Mouse (Mus musculus) small intestine, adult 2 months (tissue): ENCODE measurements around the gene Zfp648. TPM values are rescaled to one million over a fixed set of nuclear protein-coding genes. Genes with fewer than 3 reads are reported as not detected.

ENCODE experiments used
- H3K27ac ChIP-seq: fragments of 200-500 bp; 2 replicates; pipeline ENCODE4 v1.5.1; 2012; ENCODE audit warnings: low read depth, low read length, control low read depth, inconsistent platforms; ENCODE audit not compliant: insufficient read depth
- H3K27me3 ChIP-seq: fragments of 200-500 bp; 2 replicates; pipeline ENCODE4 v1.6.1; 2012; ENCODE audit warnings: mild to moderate bottlenecking, moderate library complexity, low read length, inconsistent platforms; ENCODE audit not compliant: control insufficient read depth, insufficient read depth
- H3K36me3 ChIP-seq: fragments of 200-500 bp; 2 replicates; pipeline ENCODE4 v1.6.1; 2012; ENCODE audit warnings: mild to moderate bottlenecking, low read length, control low read depth, inconsistent platforms; ENCODE audit not compliant: control insufficient read depth, insufficient read depth
- H3K4me1 ChIP-seq: fragments of 200-500 bp; 2 replicates; pipeline ENCODE4 v1.6.1; 2012; ENCODE audit warnings: low read length, inconsistent platforms, mixed read lengths; ENCODE audit not compliant: control insufficient read depth, insufficient read depth, insufficient read length
- H3K4me3 ChIP-seq: fragments of 200-500 bp; 2 replicates; pipeline ENCODE4 v1.5.1; 2012; ENCODE audit warnings: low read depth, mild to moderate bottlenecking, control low read depth, inconsistent platforms, low read length, moderate library complexity
- CTCF ChIP-seq: fragments of 200-500 bp; IDR thresholded peaks from 2 replicates; pipeline ENCODE4 v1.5.1; 2012; ENCODE audit warnings: low read depth, mild to moderate bottlenecking, control low read depth, inconsistent platforms, low read length, moderate library complexity, mixed read lengths; ENCODE audit not compliant: insufficient replicate concordance, insufficient read length; ENCODE audit errors: extremely low read depth
- POLR2A ChIP-seq: fragments of 200-500 bp; IDR thresholded peaks from 2 replicates; pipeline ENCODE4 v1.6.1; 2012; ENCODE audit warnings: low read depth, mild to moderate bottlenecking, control low read depth, inconsistent platforms, low read length, moderate library complexity
- WGBS: fragments of 180-500 bp; shearing (Covaris S2); methylation state at CpG from one replicate; pipeline ENCODE4 v1.1.7; 2018; 5-methylcytosine and 5-hydroxymethylcytosine counted together
- polyA plus RNA-seq: library from polyadenylated mRNA; depleted of rRNA; stranded (reverse); fragments of >200 nt; gene quantifications from 2 replicates; pipeline ENCODE4 v1.2.3, GENCODE M21; 2012

The Zfp648 gene
- polyA plus RNA-seq, 1 experiment, result not detected

GRCm38 (mm10) chr1:154189842-154190530 lies 11.0 kb upstream of the Zfp648 start:
- Histone ChIP-seq H3K27ac (no peak overlapping the region), H3K27me3 (no peaks in the 10 kb centered on the region; the same call in 1 of the 2 replicates), H3K4me1 (no peaks in the 10 kb centered on the region), H3K36me3 (no peaks in the 10 kb centered on the region), H3K4me3 (no peak overlapping the region)
- TF ChIP-seq POLR2A (no peak), CTCF (no peak)
- 45% methylated on average over 16 of the region's 18 CpGs for WGBS

- H3K4me1 ChIP-seq, result no peaks in the 10 kb centered on the region
- H3K27me3 ChIP-seq, result no peaks in the 10 kb centered on the region
- 87% methylated on average over 10 of the region's 10 CpGs for WGBS
- no peak overlapping the region for H3K4me3 ChIP-seq
- H3K36me3 ChIP-seq, result no peaks in the 10 kb centered on the region
- TF ChIP-seq CTCF (no peak), POLR2A (no peak)
- H3K27ac ChIP-seq, result no peak overlapping the region
These were observed 2.1 kb upstream of the Zfp648 start for GRCm38 (mm10) chr1:154198896-154199295.

- H3K27ac ChIP-seq, result no peak overlapping the region
- 0 out of 2 replicates have a peak, but pooled peaks cover 2% of the 10 kb centered on the region for H3K27me3 ChIP-seq
- TF ChIP-seq CTCF (no peak), POLR2A (no peak)
- 74% methylated on average over 8 of the region's 8 CpGs for WGBS
- H3K4me1 ChIP-seq, result no peaks in the 10 kb centered on the region; the same call in 1 of the 2 replicates
- no peak overlapping the region for H3K4me3 ChIP-seq
- H3K36me3 ChIP-seq, result no peaks in the 10 kb centered on the region
These were observed 1.6 kb downstream of the Zfp648 start for GRCm38 (mm10) chr1:154202580-154202979.

DNA sequence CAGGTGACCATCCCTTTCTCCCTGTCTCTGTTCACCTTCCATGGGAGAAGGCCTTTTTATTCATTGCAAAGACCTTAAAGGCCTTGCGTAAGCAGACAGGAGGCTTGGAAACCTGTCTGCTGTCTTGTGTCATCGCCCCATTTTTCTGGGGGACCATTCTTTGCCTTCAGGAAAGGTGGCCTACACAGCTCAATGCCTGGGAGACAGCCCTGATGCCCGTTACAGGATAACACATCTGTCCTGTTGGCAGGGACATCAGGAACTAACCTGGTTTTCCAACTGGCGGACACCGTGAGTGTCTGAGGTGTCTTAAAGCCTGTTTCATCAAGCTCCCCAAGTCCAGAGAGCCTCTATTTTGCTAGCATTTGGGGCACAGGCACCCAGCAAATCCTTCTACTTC lies 2.4 kb downstream of the Zfp648 start:
- WGBS, result 80% methylated on average over 5 of the region's 5 CpGs
- H3K27me3 ChIP-seq, result 0 out of 2 replicates have a peak, but pooled peaks cover 2% of the 10 kb centered on the region
- TF ChIP-seq CTCF (no peak), POLR2A (no peak)
- H3K36me3 ChIP-seq, result no peaks in the 10 kb centered on the region
- no peak overlapping the region for H3K27ac ChIP-seq
- H3K4me3 ChIP-seq, result no peak overlapping the region
- no peaks in the 10 kb centered on the region; the same call in 1 of the 2 replicates for H3K4me1 ChIP-seq

GRCm38 (mm10) chr1:154204652-154205573 lies 3.9 kb downstream of the Zfp648 start:
- Histone ChIP-seq H3K27me3 (peaks cover 2% of the 10 kb centered on the region; the same call in 1 of the 2 replicates), H3K4me3 (no peak overlapping the region), H3K4me1 (no peaks in the 10 kb centered on the region; the same call in 1 of the 2 replicates), H3K27ac (no peak overlapping the region), H3K36me3 (no peaks in the 10 kb centered on the region)
- TF ChIP-seq POLR2A, result no peak
- TF ChIP-seq CTCF, result no peak
- WGBS, result 8% methylated on average over 66 of the region's 66 CpGs

DNA sequence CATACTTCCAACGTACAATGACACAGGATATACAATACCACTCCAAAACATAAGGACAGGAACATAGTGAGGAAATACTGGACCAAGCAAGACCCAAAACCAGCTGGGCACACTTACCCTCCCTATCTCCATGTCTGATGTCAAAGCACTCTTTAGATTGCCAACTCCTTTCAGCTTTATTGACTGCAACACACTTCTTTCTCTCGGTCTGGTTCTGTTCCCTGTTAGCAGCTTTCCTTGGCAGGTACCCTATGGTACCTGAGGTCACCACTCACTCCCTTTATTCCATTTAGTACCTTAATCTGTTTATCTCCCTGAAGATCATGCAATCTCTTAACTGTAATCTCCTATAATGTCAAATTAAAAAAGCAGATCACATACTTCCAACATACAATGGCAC lies 19.0 kb downstream of the Zfp648 start:
- H3K4me1 ChIP-seq, result no peaks in the 10 kb centered on the region
- TF ChIP-seq POLR2A (no peak), CTCF (no peak)
- H3K27ac ChIP-seq, result no peak overlapping the region
- no peak overlapping the region for H3K4me3 ChIP-seq
- H3K27me3 ChIP-seq, result no peaks in the 10 kb centered on the region
- WGBS, result 80% methylated on average over 2 of the region's 2 CpGs
- no peaks in the 10 kb centered on the region for H3K36me3 ChIP-seq

DNA sequence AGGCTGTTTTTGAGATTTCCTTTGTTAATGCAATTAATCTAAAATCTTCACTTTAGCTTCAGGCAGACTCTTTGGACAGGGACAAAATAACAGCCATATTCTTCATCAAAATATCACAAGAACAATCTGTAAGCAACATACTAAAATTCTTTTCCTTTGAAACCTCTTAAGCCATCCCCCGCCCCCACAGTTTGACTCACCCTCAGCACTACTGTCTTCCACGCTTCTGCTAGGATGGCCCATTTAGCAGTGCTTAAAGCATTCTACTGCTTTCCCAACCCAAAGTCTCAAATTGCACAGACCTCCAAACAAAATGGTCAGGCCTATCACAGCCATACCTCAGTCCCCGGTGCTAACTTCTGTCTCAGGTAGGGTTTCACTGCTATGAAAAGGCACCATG lies 19.6 kb downstream of the Zfp648 start:
- H3K27ac ChIP-seq, result no peak overlapping the region
- no peaks in the 10 kb centered on the region for H3K4me1 ChIP-seq
- H3K4me3 ChIP-seq, result no peak overlapping the region
- 86% methylated on average over 3 of the region's 3 CpGs for WGBS
- no peaks in the 10 kb centered on the region for H3K36me3 ChIP-seq
- H3K27me3 ChIP-seq, result no peaks in the 10 kb centered on the region
- TF ChIP-seq POLR2A (no peak), CTCF (no peak)

DNA sequence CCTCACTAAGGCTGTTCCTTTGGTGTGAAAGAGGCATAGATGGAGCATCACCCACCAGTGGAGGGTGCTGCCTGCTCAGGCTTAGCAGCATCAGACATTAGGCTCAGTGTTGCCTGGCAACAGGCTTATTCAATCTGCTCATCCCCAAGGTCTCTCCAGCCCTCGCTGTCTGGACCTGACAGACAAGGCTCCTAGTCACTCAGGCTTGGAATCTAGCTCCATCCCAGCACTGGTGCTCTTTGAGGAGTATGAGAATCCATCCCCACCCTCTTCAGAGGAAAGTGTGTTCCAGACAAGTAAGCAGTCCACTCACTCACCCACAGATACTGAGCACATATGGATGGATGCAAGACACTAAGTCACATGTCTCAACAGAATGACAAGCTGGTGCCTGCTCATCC lies 22.8 kb downstream of the Zfp648 start:
- no peak overlapping the region for H3K4me3 ChIP-seq
- no peaks in the 10 kb centered on the region for H3K4me1 ChIP-seq
- H3K27ac ChIP-seq, result no peak overlapping the region
- TF ChIP-seq POLR2A (no peak), CTCF (no peak)
- WGBS, result 36% methylated on average over 1 of the region's 1 CpGs
- no peaks in the 10 kb centered on the region; the same call in 1 of the 2 replicates for H3K27me3 ChIP-seq
- no peaks in the 10 kb centered on the region for H3K36me3 ChIP-seq
